In genomic region chr6:5401394-5401793, GRCm38 (mm10) we compare ENCODE assay signal across 8 mouse cellular contexts. TPM values are rescaled to one million over a fixed set of nuclear protein-coding genes. Genes with fewer than 3 reads are reported as not detected.
DNase-seq lines count a peak whose midpoint lies in the region; ATAC-seq lines count a peak whose summit lies in the region.

No protein-coding gene starts in this region.

- H3K4me1 ChIP-seq in limb, embryonic 13.5 days, result peaks cover 17% of the 10 kb centered on the region; the same call in 1 of the 2 replicates
- H3K4me1 ChIP-seq in midbrain, embryonic 16.5 days (ENCODE audit: control insufficient read depth, insufficient read depth, low read length), result peaks cover 14% of the 10 kb centered on the region
- no peaks in the 10 kb centered on the region for H3K4me1 ChIP-seq in stomach, embryonic 15.5 days

- peak; percentile 73 for DNase-seq in layer of hippocampus, adult 11-12 months (ENCODE audit: low spot score)
- DNase-seq in layer of hippocampus, adult 9-10 months (ENCODE audit: low spot score), result no peak
- peak; percentile 67 for DNase-seq in gastrocnemius, postnatal 14 days
- peak; percentile 65 for DNase-seq in kidney, adult 18-20 months

- intact Hi-C loops in gastrocnemius, postnatal 14 days (cut with DNase I; ENCODE audit: low total_unique reads), result no loop called here

- 5% methylated on average over 3 of the region's 3 CpGs for WGBS in limb, embryonic 13.5 days
- WGBS in midbrain, embryonic 16.5 days, result 4% methylated on average over 3 of the region's 3 CpGs
- 5% methylated on average over 3 of the region's 3 CpGs for WGBS in stomach, embryonic 15.5 days

- H3K9ac ChIP-seq in limb, embryonic 13.5 days, result no peak overlapping the region
- H3K9ac ChIP-seq in midbrain, embryonic 16.5 days (ENCODE audit: low read depth, low read length), result no peak overlapping the region
- no peak overlapping the region for H3K9ac ChIP-seq in stomach, embryonic 15.5 days

- H3K27me3 ChIP-seq in limb, embryonic 13.5 days, result no peaks in the 10 kb centered on the region
- no peaks in the 10 kb centered on the region for H3K27me3 ChIP-seq in midbrain, embryonic 16.5 days (ENCODE audit: control insufficient read depth, insufficient read depth, low read depth, low read length)
- H3K27me3 ChIP-seq in stomach, embryonic 15.5 days (replicated peaks), result no peaks in the 10 kb centered on the region

- H3K9me3 ChIP-seq in limb, embryonic 13.5 days, result no peaks in the 10 kb centered on the region
- no peaks in the 10 kb centered on the region for H3K9me3 ChIP-seq in midbrain, embryonic 16.5 days (replicated peaks; ENCODE audit: control insufficient read depth, low read length, poor library complexity, severe bottlenecking)
- H3K9me3 ChIP-seq in stomach, embryonic 15.5 days, result no peaks in the 10 kb centered on the region

- H3K4me2 ChIP-seq in limb, embryonic 13.5 days (replicated peaks), result no peak overlapping the region
- H3K4me2 ChIP-seq in midbrain, embryonic 16.5 days (ENCODE audit: low read length), result no peak overlapping the region
- H3K4me2 ChIP-seq in stomach, embryonic 15.5 days, result no peak overlapping the region

- H3K27ac ChIP-seq in limb, embryonic 13.5 days, result no peak overlapping the region
- H3K27ac ChIP-seq in midbrain, embryonic 16.5 days (ENCODE audit: low read length), result no peak overlapping the region
- H3K27ac ChIP-seq in stomach, embryonic 15.5 days, result no peak overlapping the region

- H3K36me3 ChIP-seq in limb, embryonic 13.5 days, result no peaks in the 10 kb centered on the region
- H3K36me3 ChIP-seq in midbrain, embryonic 16.5 days (ENCODE audit: control insufficient read depth, insufficient read depth, low read length), result no peaks in the 10 kb centered on the region
- no peaks in the 10 kb centered on the region for H3K36me3 ChIP-seq in stomach, embryonic 15.5 days

- H3K4me3 ChIP-seq in limb, embryonic 13.5 days, result no peak overlapping the region
- H3K4me3 ChIP-seq in midbrain, embryonic 16.5 days (ENCODE audit: low read depth, low read length), result no peak overlapping the region
- no peak overlapping the region for H3K4me3 ChIP-seq in stomach, embryonic 15.5 days (replicated peaks)

- ATAC-seq in common myeloid progenitor, adult 5-6 weeks (replicated peaks; ENCODE audit: low read depth, poor library complexity, severe bottlenecking), result peak; percentile 100
- ATAC-seq in limb, embryonic 13.5 days (ENCODE audit: low FRiP score, low read depth), result peak; percentile 89
- peak; percentile 86 for ATAC-seq in midbrain, embryonic 16.5 days
- ATAC-seq in stomach, embryonic 15.5 days (ENCODE audit: insufficient read depth, low FRiP score, low read depth), result peak; percentile 68; the same call in 1 of the 2 replicates

RNA-seq across cellular contexts. Expression of gene Asb4, which starts 18.2 kb away (rescaled TPM):
- total RNA-seq in common myeloid progenitor, adult 5-6 weeks (2017), result not detected in 2 replicates
- 1 to 10 TPM; 7.3 to 9.3 TPM for total RNA-seq in gastrocnemius, postnatal 14 days (2021)
- polyA plus RNA-seq in limb, embryonic 13.5 days (2015; fragmentation: Nextera tagmentation; extraction: Ambion mirVana), result 61.3 and 66.4 TPM in 2 replicates
- polyA plus RNA-seq in midbrain, embryonic 16.5 days (2015; fragmentation: Nextera tagmentation; extraction: Ambion mirVana), result 17.9 and 20.6 TPM in 2 replicates
- polyA plus RNA-seq in stomach, embryonic 15.5 days (2015; fragmentation: Nextera tagmentation; extraction: Ambion mirVana), result 12.4 and 15.9 TPM in 2 replicates
